Mouse (Mus musculus) thymus, postnatal 14 days (tissue): ENCODE data around the gene Tbcc.
"Not testable (repeated sequence)": the region's sequence is repeated elsewhere in the genome, so short reads cannot be mapped to it uniquely, and the experiment has no call there.

Experiments
- DNase-seq: peaks from one replicate; pipeline ENCODE4 v3.0.0; 2021

The Tbcc gene

DNA sequence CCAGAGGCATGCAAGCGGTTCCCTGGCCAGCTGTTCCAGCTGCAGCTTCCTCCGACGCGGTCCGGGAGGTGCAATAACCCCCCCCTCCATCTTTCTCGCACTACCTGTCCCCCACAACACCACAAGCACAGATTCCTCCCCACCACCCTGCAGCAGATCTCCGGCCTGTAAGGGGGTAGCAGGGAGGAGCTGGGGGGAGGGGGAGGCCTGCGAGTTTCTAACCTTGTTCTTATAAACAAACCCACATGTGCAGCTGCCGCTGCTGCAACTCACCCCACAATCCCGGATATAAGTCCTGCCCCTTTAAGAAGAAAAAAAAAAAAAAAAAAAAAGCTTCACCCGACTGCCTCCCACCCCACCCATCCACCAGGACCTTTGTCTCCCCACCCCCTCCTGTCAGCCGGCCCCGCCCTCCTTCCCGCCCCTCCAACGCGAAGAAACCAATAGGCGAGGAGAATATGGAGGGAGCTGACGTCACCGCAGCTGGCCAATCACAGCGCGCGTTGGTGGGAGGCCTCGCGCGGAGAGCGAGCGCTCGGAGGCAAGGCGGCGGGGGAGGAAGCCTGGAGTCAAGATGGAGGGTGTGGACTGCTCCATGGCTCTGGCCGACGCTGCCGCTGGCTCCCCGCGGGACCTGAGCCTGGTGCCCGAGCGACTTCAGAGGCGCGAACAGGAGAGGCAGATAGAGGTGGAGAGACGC is at the start of gene Tbcc:
Gene Tbcc, plus strand, starts transcription at position 569 of the 700 bp plus-strand sequence.
- DNase-seq, result peak; percentile 97

DNA sequence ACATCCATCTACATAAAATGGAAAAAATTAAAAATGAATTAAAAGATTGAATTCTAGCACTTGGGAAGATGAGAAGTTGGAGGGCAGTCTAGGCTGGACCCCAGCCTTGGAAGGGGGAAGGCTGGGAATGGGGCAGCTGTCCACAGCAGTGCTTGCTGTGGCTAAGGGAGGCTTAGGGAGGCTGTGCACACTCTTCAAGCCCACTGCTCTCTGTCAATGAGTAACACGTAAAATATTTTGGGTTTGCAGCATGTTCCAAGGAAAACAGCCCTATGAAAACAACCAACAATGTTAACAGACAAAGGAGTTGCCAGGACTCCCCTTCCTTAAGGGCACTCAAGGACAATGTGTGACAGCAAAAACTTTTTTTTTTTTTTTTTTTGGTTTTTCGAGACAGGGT is 47.5 kb upstream of the Tbcc start:
- no peak for DNase-seq

DNA sequence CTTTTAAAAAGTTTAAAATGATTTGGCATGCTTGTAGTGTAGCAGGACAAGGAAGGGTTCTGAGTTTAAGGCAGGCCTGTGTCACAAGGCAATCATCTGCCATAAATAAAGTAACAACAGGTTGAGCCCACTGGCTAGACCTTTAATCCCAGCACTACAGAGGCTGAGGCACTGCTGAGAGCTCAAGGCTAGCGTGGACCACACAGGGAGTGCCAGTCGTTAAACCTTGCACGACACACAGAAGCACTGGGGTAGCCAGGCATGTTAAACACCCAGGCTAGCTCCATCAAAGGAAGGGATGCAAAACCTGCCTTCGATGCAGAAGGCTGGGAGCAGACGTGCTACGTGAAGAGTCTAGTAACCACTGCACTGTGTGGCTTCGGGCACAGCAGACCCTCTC is 46.8 kb upstream of the Tbcc start:
- DNase-seq, result no peak

DNA sequence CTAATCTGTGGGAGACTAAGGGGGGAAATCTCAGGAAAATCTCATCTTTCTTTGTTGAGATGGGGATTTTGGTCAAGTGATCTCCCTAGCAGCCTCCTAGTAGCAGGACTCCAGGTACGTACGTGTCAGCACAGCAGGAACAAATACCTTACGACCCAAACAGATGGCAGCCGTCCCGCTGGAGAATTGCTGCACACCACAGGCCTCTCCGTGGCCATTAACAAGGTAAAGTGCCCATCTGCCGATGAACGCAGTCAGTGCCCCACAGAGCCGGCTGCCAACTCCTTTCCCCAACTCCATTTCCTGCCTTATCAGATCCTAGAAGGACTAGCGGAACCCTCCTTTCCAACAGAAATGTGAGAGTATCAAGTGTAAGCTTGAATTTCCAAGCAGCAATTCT is 45.7 kb upstream of the Tbcc start:
- DNase-seq, result no peak

DNA sequence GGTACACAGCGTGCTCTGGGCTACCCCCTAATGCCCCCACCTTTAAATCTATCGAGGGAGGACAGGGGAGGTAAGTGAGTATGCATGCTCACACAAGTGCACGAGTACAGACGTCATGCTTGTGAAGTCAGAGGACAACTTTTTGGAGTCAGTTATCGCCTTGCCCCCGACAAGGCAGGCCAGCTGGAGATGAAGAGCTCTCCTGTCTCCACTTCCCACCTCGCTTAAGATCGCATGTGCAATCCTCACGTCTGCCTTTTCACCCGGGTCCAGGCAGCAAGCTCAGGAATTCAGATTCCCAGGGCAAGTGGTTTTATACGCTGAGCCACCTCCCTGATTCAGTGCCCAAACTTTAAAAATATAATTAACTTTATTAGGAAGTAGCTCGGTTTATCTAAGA is 45.2 kb upstream of the Tbcc start:
- DNase-seq, result no peak

DNA sequence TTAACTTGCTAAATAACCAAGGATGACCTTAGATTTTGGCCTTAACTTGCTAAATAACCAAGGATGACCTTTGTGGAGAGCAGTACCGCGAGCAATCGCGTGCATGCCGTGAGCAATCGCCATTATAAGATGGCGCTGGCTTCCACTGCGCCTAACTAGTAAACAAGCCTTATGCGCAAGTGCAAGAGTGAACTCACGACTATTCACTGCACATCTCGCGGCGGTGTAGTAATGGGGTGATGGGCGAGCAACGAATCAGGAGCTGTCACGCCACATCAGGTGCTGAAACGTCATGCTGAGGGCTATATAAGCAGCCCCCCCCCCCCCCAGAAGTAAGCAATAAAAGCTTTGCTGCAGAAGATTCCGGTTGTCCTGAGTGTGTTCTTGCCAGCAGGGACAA is 43.9 kb upstream of the Tbcc start:
- DNase-seq, result not testable (repeated sequence)

DNA sequence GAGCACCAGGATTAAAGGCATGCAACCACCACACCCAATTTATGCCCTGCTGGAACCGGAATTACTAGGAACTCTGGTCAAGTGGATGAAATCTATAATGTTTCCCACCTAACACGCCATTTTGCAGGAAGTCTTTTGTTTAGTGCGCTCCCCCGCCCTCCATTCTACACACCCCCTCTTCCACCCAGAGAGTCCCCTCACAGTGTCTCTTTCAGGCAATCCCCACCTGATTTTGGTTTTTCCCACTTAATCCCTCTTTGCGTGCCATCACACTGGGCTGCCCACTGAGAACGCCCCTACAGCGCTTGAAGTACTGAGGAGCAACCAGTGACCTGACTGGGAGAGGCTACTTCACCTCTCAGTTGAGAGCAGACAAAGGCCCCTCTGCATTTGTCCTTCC is 43.3 kb upstream of the Tbcc start:
- no peak for DNase-seq

DNA sequence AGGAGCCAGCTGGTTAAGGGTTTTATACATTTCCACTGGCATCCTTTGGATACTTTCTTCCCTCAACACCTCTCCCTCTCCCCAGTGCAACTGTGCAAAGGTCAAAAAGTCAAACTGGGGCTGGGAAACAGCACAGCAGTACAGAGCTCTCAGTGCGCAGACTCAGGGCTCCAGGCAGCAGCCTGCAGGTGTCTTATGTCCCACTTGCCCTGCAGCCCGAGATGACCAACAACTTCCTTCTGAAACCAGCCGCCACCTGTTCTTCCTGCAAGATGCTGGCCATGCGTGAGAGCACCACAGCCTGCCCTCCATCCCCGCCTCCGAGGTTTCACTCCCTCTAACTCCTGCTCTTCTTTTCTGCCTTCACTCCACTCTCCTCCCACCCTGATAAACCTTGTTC is 37.8 kb upstream of the Tbcc start:
- DNase-seq, result peak; percentile 43

DNA sequence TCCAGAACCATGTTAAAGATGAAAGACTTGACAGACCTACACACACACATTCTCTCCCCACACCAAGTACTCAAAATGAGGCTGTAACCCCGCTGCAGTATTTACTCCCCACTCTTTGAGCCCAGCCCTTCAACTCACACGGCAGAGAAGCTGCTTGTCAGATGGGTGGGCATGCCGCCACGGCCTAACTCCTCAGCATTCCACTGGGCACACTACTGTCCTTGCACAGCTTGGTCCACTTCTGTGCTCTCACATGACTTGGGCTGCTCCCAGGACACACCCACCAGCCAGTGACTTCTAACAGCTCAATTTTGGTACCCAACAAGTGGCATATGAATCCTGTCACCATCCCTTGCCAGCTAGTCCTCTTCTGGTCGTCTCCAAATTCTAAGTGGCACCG is 37.2 kb upstream of the Tbcc start:
- no peak for DNase-seq

DNA sequence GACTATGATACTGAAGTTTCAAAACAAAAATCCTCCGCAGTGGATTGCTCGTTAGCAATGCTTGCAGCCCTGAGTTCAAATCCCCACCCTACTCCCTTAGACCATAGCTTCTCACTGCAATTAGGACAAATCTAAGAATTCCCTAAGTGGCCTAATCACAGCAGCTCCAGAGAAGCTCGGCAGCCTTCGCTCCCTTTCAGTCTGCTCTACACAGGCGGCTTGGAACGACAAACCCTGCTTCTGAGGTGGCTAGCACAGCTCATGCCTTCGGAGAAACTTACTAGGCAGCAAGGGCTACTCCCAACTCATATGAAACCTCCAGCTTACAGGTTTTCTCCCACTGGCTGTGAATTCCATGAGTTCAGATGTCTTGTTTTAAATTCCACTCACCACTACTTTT is 36.4 kb upstream of the Tbcc start:
- DNase-seq, result no peak

DNA sequence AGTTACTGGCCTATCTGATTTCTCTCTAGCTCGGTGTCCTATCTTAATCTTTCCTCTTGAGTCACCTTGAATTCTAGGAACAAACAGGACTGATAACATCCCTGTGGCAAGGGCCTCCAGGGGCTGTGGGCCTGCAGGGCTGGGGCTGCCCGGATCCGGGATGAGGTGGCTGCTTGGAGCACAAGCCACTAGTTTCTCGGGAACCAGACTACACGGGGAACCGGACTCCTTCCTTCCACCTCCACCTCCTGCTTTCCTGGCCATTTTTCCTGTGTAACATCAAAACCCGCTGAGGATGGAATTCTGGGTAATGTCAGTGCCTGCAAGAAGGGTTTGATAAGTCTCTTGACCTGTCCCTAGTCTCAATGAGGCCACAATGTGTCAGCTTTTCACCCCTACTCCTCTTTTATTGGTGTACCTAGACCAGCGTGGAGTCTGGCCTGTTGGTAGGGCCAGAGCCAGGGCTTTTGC is 35.8 kb upstream of the Tbcc start:
- DNase-seq, result no peak

DNA sequence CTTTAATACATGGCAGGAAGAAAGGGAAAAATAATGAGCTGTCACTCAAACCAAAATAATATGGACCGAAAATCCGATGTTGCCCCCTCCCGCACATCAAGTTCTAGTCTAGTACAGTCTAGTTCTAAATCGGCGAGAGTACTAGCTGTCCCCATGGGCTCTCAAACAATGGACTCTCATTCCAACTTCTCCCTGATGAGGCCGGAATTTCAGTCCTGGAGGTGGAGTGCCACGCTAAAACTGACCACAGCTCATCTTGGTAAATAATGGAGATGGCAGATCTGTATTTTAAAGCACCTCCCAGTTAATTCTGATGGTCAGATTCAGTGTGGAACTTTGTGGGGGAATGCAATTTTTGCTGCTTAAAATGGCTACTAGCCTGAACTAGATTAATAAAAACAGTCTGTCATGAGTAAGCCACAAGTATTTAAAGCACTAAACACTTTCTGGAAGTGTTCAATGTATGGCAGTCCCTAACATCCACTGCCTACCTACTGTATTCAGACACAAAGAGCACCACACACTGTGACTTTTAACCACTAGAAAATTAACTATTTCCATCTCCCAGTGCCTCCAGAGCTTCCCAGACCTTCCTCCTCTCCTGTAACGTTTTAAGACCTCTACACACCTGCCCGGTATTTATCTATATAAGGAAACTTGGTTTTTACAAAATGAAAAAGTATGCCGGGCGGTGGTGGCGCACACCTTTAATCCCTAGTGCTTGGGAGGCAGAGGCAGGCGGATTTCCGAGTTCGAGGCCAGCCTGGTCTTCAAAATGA is 35.0 kb upstream of the Tbcc start:
- DNase-seq, result peak; percentile 44

DNA sequence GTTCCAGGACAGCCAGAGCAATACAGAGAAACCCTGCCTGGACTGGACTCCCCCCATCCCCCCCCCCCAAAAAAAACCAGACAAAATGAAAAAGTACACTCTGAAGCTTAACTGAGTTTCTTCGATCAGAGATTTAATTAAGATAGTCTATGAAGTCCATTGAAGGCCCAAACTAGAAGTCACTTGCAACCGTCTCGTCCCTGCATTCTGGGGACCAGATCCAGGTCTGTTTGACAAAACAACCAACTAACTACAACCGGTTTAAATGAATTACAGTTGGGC is 34.4 kb upstream of the Tbcc start:
- no peak for DNase-seq

DNA sequence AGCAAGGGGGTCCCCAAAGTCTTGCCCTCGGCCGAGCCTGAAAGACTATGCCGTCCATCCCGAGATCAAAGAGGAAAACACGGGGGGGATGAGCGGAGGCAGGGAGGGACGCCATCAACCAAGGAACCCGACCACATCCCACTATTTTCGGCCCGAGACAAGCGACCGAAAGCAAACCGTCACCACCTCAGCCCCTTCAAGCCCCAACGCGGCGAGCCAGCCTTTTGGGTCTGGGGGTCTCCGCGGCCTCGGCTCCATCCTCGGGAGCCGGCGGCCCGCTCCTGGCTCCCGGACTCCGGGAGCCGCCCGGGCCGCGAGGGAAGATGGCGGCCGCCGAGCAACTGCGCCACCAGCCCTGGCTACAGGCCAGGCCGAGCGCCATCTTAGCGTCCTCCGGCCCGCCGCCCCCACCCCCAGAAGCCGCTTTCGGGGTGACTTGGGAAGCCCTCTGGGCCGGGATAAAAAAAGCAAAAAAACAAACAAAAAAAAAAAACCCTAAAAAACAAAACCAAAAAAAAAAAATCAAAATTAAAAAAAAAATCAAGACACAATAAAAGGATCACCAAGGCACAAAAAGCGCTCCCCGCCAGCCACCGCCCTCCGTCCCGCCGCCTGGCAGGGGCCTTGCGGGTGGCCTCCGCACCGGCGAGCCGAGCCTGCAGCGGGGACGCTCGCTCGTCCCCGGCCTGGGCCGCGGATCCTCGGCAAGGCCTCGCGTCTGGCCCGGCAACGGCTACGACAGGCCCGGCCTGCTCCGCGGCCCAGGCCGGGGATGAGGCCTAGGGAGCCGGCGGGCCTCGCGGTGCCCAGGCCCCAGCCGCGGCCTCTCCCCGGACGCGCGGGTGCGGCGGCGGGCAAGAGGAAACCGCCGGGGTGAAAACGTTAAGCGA is 33.8 kb upstream of the Tbcc start:
- DNase-seq, result peak; percentile 79

DNA sequence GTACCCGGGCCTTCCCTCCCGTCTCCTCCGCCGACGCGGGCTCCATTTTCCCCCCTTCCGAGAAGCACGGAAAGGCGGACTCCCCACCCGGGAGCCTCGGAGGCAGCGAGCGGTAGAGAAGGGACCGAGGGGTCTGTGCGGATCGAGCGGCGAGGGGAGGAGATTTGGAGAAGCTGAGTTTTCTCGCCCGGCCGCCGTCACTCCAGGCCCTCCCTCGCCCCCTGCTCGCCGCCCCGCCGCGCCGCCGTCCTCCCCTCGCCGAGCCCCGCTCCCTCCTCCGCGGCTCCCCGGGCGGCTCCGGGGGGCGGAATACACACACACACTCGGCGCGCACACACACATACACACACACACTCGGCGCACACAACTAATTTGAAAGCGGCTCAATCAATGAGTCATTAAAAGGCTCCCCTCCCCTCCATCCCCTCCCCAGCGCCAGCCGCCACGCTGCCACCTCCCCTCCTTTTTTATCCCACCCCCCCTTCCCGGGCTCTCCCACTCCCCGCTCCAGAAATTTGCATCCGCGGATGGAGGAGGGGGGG is 33.1 kb upstream of the Tbcc start:
- DNase-seq, result peak; percentile 76

DNA sequence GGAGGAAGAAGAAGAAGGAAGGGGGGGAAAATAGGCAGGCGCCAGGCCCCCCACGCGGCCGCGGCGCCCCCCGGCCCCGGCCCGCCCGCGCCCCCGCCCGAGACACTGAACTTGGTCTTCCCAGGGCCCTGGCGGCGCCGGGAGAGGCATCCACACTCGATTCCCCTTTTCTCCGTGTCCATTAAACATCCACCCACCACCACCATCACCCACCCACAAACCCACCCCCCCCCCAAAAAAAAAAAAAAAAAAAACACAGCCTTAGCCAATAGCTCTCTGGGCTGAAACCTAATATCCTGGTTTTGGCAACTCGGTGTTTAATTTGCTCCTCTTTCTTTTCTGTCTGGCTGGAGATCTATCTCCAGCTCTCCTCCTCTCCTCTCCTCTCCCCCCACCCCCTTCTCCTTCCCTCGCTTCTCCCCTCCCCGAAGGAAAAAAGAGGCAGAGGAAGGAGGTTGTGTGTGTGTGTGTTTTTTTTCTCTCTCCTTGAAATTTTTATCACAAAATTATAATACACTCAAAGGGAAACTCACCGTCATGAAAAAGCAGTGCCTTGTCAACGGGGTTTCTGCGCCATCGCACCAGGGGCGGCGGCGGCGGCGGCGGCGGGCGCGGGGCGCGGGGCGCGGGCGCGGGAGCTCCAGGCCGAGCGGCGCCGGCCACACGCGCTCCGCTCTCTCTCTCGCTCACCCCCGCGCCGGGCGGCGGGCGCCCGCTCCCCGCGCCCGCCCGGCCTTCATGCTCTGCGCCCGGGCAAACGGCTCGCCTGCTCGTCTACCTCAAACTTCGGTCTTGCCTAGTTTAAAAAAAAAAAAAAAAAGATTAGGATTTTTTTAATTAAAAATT is 32.4 kb upstream of the Tbcc start, which contains the start of gene Bicral:
Gene Bicral, minus strand, starts transcription at position 580 of the 846 bp plus-strand sequence.
- DNase-seq, result peak; percentile 84

DNA sequence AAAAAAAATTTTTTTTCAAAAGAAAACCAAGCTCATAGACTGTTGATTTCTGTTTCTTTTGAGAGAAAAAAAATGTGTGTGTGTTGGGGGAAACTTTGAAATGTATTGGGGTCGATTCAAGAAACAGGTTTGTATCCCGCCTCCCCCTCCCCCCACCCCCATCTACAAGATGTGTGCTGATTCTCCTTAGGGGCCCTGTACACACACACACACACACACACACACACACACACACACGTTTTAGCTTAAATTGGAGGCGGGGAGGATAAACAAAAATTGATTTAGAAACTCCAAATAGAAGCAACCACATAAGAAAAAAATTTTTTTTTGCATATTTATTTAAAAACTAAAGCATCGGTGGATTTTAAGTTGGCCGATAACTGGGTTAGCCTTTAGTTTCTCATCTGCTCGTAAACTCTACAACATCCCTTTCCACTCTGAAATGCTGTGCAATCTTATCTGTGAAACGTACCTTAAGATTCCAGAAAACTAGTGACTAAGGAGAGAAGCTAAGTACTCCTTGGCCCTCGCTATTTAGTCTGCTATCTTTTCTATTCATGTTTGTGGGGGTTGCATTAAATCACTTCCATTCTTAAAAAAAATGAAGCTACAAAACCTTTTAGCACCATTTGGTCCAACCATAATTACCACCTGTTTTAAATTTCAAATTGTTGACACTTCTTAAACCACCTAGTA is 31.6 kb upstream of the Tbcc start:
- DNase-seq, result no peak

DNA sequence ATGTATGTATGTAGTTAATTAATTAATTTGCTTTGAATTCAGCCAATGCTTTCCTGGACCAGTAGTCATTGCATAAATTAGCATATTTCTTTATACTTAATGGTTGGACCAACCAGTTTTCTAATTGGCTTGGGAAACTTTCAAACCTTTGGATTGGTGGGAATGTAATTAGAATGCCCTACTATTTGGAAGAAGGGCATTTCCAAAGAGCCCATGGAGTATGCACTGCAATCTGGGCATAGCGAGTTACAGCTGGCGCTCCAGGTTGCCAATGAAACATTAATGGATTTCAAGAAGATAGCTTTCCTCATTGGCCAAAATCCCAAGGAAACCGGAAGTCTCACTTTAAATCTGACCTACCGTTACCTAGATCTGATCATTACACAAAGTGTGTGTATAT is 30.4 kb upstream of the Tbcc start:
- DNase-seq, result no peak

DNA sequence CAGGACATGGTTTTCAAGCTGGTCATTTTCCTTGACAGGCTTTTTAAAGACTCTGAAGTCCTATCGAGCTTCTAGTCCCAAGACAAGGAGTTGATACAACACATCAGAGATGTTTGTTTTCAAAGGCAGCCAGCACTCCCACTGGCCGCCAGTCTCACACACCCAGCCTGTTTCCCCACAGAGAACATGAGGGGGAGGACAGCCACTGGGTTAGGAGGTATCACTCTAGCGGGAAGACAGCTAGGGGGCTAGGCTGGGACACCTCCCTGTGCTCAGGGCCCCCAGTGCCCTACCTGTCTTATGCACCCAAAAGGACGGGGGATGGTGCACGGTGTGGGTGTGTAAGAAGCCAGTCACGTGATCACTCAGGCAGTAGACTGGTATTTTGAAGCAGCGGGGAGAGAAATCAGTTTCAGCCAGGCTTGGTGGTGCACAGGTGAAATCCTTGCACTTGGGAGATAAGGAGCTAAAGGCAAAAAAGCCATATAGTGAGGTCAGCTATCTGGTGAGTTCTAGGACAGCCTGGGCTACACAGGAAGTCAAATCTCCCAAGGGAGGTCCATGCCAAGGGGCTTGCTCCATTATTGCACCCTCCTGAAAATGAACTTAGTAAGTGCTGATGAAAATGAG is 25.8 kb upstream of the Tbcc start:
- no peak for DNase-seq

DNA sequence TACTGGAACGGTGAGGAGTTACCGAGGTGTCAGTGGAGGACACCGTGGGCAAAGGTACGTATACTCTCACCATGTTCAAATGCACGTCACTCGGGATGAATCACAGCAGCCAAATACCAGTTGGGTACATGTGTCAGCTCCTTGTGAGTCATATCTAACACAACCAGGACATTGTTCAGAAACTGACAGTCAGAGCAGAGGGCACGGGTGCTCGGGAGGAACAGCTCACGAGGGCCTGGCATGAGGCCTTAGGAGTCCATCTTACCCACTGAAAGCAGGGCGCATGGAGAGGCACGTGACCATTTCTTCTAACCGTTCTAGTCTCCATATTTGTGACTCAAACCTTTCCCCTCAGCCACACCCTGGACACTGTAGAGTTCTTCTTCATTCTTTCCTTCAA is 23.6 kb upstream of the Tbcc start:
- no peak for DNase-seq

DNA sequence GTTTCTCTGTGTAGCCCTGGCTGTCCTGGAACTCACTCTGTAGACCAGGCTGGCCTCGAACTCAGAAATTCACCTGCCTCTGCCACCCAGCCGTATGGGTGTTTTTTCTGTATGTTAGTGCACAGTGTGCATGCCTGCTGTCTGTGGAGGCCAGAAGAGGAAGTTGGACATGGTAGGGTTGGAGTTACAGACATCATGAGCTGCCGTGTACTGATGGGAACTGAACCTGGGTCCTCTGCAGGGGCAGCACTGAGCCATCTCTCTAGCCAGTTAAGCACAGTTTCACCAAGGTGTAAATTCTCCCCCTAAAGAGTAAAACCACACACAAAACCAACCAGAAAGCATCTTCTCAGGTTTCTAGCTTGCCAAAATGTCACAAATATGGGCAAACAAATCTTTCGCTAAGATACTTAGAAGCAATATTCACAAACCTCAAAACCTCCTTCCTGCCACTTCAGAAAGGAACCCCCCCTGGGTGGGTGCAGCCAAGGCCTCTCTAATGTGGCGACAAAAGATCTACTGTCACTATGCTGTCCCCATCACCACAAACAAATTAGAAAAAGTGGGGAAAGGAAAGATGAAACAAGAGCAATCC is 20.2 kb upstream of the Tbcc start:
- peak; percentile 72 for DNase-seq
